15 mouse cellular contexts compared by ENCODE assay signal in genomic region chr6:54117001-54117591, GRCm38 (mm10).
A peak's percentile ranks its signal among the peaks of the same experiment; 100 is the strongest.
DNase-seq lines count a peak whose midpoint lies in the region; ATAC-seq lines count a peak whose summit lies in the region.
"Had no signal": no experiment of that assay in that cellular context is flagged by ENCODE, and none has a peak within 500 bp of the region (broad histone marks: within the 10 kb centered on the region; RNA-seq: fewer than 3 reads in every experiment).

No protein-coding gene starts in this region.

- H3K4me3 ChIP-seq in heart, embryonic 10.5 days = no peak overlapping the region
- H3K4me3 ChIP-seq in heart, embryonic 11.5 days (ENCODE audit: low read depth, low read length) = no peak overlapping the region
- H3K4me3 ChIP-seq: heart, adult 2 months had no signal

- no peak for ATAC-seq in heart, embryonic 11.5 days (replicated peaks; ENCODE audit: insufficient number of reproducible peaks, low FRiP score, low TSS enrichment)
- ATAC-seq in granulocyte monocyte progenitor cell, adult 5-6 weeks (replicated peaks; ENCODE audit: poor library complexity, severe bottlenecking) = peak; percentile 80
- peak; percentile 85 for ATAC-seq in neutrophil, adult 5-6 weeks (ENCODE audit: extremely low read depth, insufficient number of reproducible peaks, low FRiP score, poor library complexity, severe bottlenecking)
- no peak for ATAC-seq in CD4-positive, CD25-positive, alpha-beta regulatory T cell, adult 4 months
- ATAC-seq: forebrain, postnatal 0 days; hindbrain, embryonic 16.5 days had no signal

- H3K36me3 ChIP-seq in heart, embryonic 10.5 days = no peaks in the 10 kb centered on the region
- no peaks in the 10 kb centered on the region for H3K36me3 ChIP-seq in heart, embryonic 11.5 days (ENCODE audit: control insufficient read depth, insufficient read depth, low read length)

- WGBS in heart, embryonic 10.5 days = 85% methylated on average over 7 of the region's 7 CpGs
- WGBS in heart, embryonic 11.5 days (ENCODE audit: insufficient replicate concordance) = 81% methylated on average over 7 of the region's 7 CpGs

- H3K27me3 ChIP-seq in heart, embryonic 10.5 days (ENCODE audit: insufficient read depth, poor library complexity, severe bottlenecking) = peaks cover 6% of the 10 kb centered on the region
- H3K27me3 ChIP-seq in heart, embryonic 11.5 days (ENCODE audit: control insufficient read depth, insufficient read depth, low read length) = no peaks in the 10 kb centered on the region

- no peak overlapping the region for H3K27ac ChIP-seq in heart, embryonic 10.5 days
- no peak overlapping the region for H3K27ac ChIP-seq in heart, embryonic 11.5 days (ENCODE audit: low read depth, low read length)
- H3K27ac ChIP-seq: heart, adult 2 months had no signal

- H3K4me2 ChIP-seq in heart, embryonic 11.5 days = no peak overlapping the region

- H3K4me1 ChIP-seq in heart, embryonic 10.5 days = peaks cover 18% of the 10 kb centered on the region
- H3K4me1 ChIP-seq in heart, embryonic 11.5 days (ENCODE audit: control insufficient read depth, insufficient read depth, low read length) = peaks cover 6% of the 10 kb centered on the region; the same call in 1 of the 2 replicates

- no peaks in the 10 kb centered on the region for H3K9me3 ChIP-seq in heart, embryonic 10.5 days
- H3K9me3 ChIP-seq in heart, embryonic 11.5 days (replicated peaks; ENCODE audit: control insufficient read depth, low read length) = no peaks in the 10 kb centered on the region

- peak; percentile 55 for DNase-seq in heart, embryonic 10.5 days (ENCODE audit: low spot score)
- peak; percentile 54 for DNase-seq in 416B (ENCODE audit: low read depth)
- DNase-seq in urinary bladder, postnatal 4 days (ENCODE audit: low spot score in 2 of 2) = no peak
- DNase-seq in kidney, adult 11 months = no peak
- DNase-seq: adrenal gland, postnatal 25 days; cerebellum, adult 9-11 months; forebrain, postnatal 0 days; kidney, postnatal 25 days; right cerebral cortex, adult 18-20 months had no signal

- H3K9ac ChIP-seq in heart, embryonic 11.5 days (ENCODE audit: low read depth, low read length) = no peak overlapping the region
- H3K9ac ChIP-seq: forebrain, postnatal 0 days had no signal

Comparison
In these comparisons a context has a peak if more than half of its experiments do, and no peak if none do; other contexts are left out.
1. DNase-seq: peak in heart, embryonic 10.5 days (single experiment) and 416B (single experiment); none in urinary bladder, postnatal 4 days (0 of 2) and kidney, adult 11 months (single experiment).
2. ATAC-seq: peak in granulocyte monocyte progenitor cell, adult 5-6 weeks (single experiment) and neutrophil, adult 5-6 weeks (single experiment); none in heart, embryonic 11.5 days (single experiment) and CD4-positive, CD25-positive, alpha-beta regulatory T cell, adult 4 months (single experiment).